Mouse (Mus musculus): ENCODE measurements around the gene Ermard. TPM values are rescaled to one million over a fixed set of nuclear protein-coding genes. Genes with fewer than 3 reads are reported as not detected.
A peak's percentile ranks its signal among the peaks of the same experiment; 100 is the strongest.

Ermard gene
- polyA plus RNA-seq, 1 experiment from 2014 or later, result 76.8 TPM

- no peak for ATAC-seq
- no peak overlapping the region for H3K4me3 ChIP-seq (ENCODE audit: low read length)
- H3K36me3 ChIP-seq (ENCODE audit: control insufficient read depth, insufficient read depth, low read length), result peaks cover 3% of the 10 kb centered on the region; the same call in 1 of the 2 replicates
- no peaks in the 10 kb centered on the region for H3K4me1 ChIP-seq (ENCODE audit: control insufficient read depth, insufficient read depth, low read depth, low read length)
- H3K9me3 ChIP-seq (ENCODE audit: control insufficient read depth, low read length), result no peaks in the 10 kb centered on the region
- H3K27me3 ChIP-seq (replicated peaks; ENCODE audit: control insufficient read depth, insufficient read depth, low read length), result no peaks in the 10 kb centered on the region
- 74% methylated on average over 4 of the region's 4 CpGs for WGBS
- no peak overlapping the region for H3K27ac ChIP-seq (ENCODE audit: low read depth, low read length)
- H3K4me2 ChIP-seq (ENCODE audit: low read length), result no peak overlapping the region
- no peak overlapping the region; the same call in 1 of the 2 replicates for H3K9ac ChIP-seq (ENCODE audit: low read depth, low read length)
These were observed 14.9 kb downstream of the Ermard start for GRCm38 (mm10) chr17:15055925-15056324.

- Histone ChIP-seq H3K36me3 (ENCODE audit: control insufficient read depth, insufficient read depth, low read length) (peaks cover 7% of the 10 kb centered on the region; the same call in 1 of the 2 replicates), H3K9ac (ENCODE audit: low read depth, low read length) (no peak overlapping the region), H3K27ac (ENCODE audit: low read depth, low read length) (no peak overlapping the region), H3K4me1 (ENCODE audit: control insufficient read depth, insufficient read depth, low read depth, low read length) (no peaks in the 10 kb centered on the region), H3K9me3 (ENCODE audit: control insufficient read depth, low read length) (no peaks in the 10 kb centered on the region), H3K4me2 (ENCODE audit: low read length) (no peak overlapping the region), H3K4me3 (ENCODE audit: low read length) (no peak overlapping the region), H3K27me3 (replicated peaks; ENCODE audit: control insufficient read depth, insufficient read depth, low read length) (no peaks in the 10 kb centered on the region)
- no peak for ATAC-seq
- 89% methylated on average over 5 of the region's 5 CpGs for WGBS
These were observed 17.2 kb downstream of the Ermard start for GRCm38 (mm10) chr17:15058161-15058591.

- Histone ChIP-seq H3K4me3 (ENCODE audit: low read length) (no peak overlapping the region), H3K9me3 (ENCODE audit: control insufficient read depth, low read length) (no peaks in the 10 kb centered on the region), H3K27me3 (replicated peaks; ENCODE audit: control insufficient read depth, insufficient read depth, low read length) (no peaks in the 10 kb centered on the region), H3K9ac (ENCODE audit: low read depth, low read length) (no peak overlapping the region), H3K4me2 (ENCODE audit: low read length) (no peak overlapping the region), H3K27ac (ENCODE audit: low read depth, low read length) (no peak overlapping the region), H3K36me3 (ENCODE audit: control insufficient read depth, insufficient read depth, low read length) (peaks cover 7% of the 10 kb centered on the region; the same call in 1 of the 2 replicates), H3K4me1 (ENCODE audit: control insufficient read depth, insufficient read depth, low read depth, low read length) (no peaks in the 10 kb centered on the region)
- no peak for ATAC-seq
- 96% methylated on average over 14 of the region's 14 CpGs for WGBS
These were observed 18.6 kb downstream of the Ermard start for GRCm38 (mm10) chr17:15059646-15060045.

- Histone ChIP-seq H3K4me1 (ENCODE audit: control insufficient read depth, insufficient read depth, low read depth, low read length) (no peaks in the 10 kb centered on the region), H3K27ac (ENCODE audit: low read depth, low read length) (no peak overlapping the region), H3K27me3 (replicated peaks; ENCODE audit: control insufficient read depth, insufficient read depth, low read length) (no peaks in the 10 kb centered on the region), H3K36me3 (ENCODE audit: control insufficient read depth, insufficient read depth, low read length) (peaks cover 7% of the 10 kb centered on the region; the same call in 1 of the 2 replicates), H3K4me3 (ENCODE audit: low read length) (no peak overlapping the region), H3K4me2 (ENCODE audit: low read length) (no peak overlapping the region), H3K9ac (ENCODE audit: low read depth, low read length) (no peak overlapping the region), H3K9me3 (ENCODE audit: control insufficient read depth, low read length) (no peaks in the 10 kb centered on the region)
- WGBS, result 95% methylated on average over 6 of the region's 6 CpGs
- ATAC-seq, result no peak
These were observed 19.3 kb downstream of the Ermard start for GRCm38 (mm10) chr17:15060356-15060755.

GRCm38 (mm10) chr17:15065391-15066024 lies 24.5 kb downstream of the Ermard start:
- no peak overlapping the region for H3K27ac ChIP-seq (ENCODE audit: low read depth, low read length)
- 43% methylated on average over 13 of the region's 13 CpGs for WGBS

GRCm38 (mm10) chr17:15066066-15066465 lies 25.1 kb downstream of the Ermard start:
- no peaks in the 10 kb centered on the region for H3K27me3 ChIP-seq (replicated peaks; ENCODE audit: control insufficient read depth, insufficient read depth, low read length)
- H3K36me3 ChIP-seq (ENCODE audit: control insufficient read depth, insufficient read depth, low read length), result 0 out of 2 replicates have a peak, but pooled peaks cover 3% of the 10 kb centered on the region
- H3K9ac ChIP-seq (ENCODE audit: low read depth, low read length), result peak overlapping the region; percentile 50
- no peak overlapping the region for H3K27ac ChIP-seq (ENCODE audit: low read depth, low read length)
- H3K4me1 ChIP-seq (ENCODE audit: control insufficient read depth, insufficient read depth, low read depth, low read length), result no peaks in the 10 kb centered on the region
- H3K4me3 ChIP-seq (ENCODE audit: low read length), result peak overlapping the region; percentile 21
- peak; percentile 84 for ATAC-seq
- H3K4me2 ChIP-seq (ENCODE audit: low read length), result peak overlapping the region; percentile 48
- H3K9me3 ChIP-seq (ENCODE audit: control insufficient read depth, low read length), result no peaks in the 10 kb centered on the region
- WGBS, result 41% methylated on average over 6 of the region's 6 CpGs

More at GRCm38 (mm10) chr17:15065391-15066024, 24.5 kb downstream of the Ermard start:
- Histone ChIP-seq H3K4me2 (ENCODE audit: low read length) (peak overlapping the region; percentile 48), H3K27me3 (replicated peaks; ENCODE audit: control insufficient read depth, insufficient read depth, low read length) (no peaks in the 10 kb centered on the region), H3K9me3 (ENCODE audit: control insufficient read depth, low read length) (no peaks in the 10 kb centered on the region), H3K36me3 (ENCODE audit: control insufficient read depth, insufficient read depth, low read length) (0 out of 2 replicates have a peak, but pooled peaks cover 4% of the 10 kb centered on the region), H3K4me1 (ENCODE audit: control insufficient read depth, insufficient read depth, low read depth, low read length) (no peaks in the 10 kb centered on the region), H3K9ac (ENCODE audit: low read depth, low read length) (peak overlapping the region; percentile 50), H3K4me3 (ENCODE audit: low read length) (peak overlapping the region; percentile 21)
- peak; percentile 87 for ATAC-seq

- no peak for ATAC-seq
- Histone ChIP-seq H3K27me3 (replicated peaks; ENCODE audit: control insufficient read depth, insufficient read depth, low read length) (no peaks in the 10 kb centered on the region), H3K4me1 (ENCODE audit: control insufficient read depth, insufficient read depth, low read depth, low read length) (no peaks in the 10 kb centered on the region), H3K4me2 (ENCODE audit: low read length) (no peak overlapping the region), H3K36me3 (ENCODE audit: control insufficient read depth, insufficient read depth, low read length) (no peaks in the 10 kb centered on the region), H3K9me3 (ENCODE audit: control insufficient read depth, low read length) (no peaks in the 10 kb centered on the region), H3K4me3 (ENCODE audit: low read length) (no peak overlapping the region), H3K27ac (ENCODE audit: low read depth, low read length) (no peak overlapping the region), H3K9ac (ENCODE audit: low read depth, low read length) (no peak overlapping the region)
- WGBS, result 61% methylated on average over 1 of the region's 1 CpGs
These were observed 25.9 kb downstream of the Ermard start for GRCm38 (mm10) chr17:15066911-15067310.

GRCm38 (mm10) chr17:15068040-15068792 lies 27.2 kb downstream of the Ermard start:
- WGBS, result 67% methylated on average over 8 of the region's 8 CpGs
- no peaks in the 10 kb centered on the region for H3K27me3 ChIP-seq (replicated peaks; ENCODE audit: control insufficient read depth, insufficient read depth, low read length)
- no peak overlapping the region for H3K9ac ChIP-seq (ENCODE audit: low read depth, low read length)
- no peaks in the 10 kb centered on the region for H3K9me3 ChIP-seq (ENCODE audit: control insufficient read depth, low read length)
- H3K36me3 ChIP-seq (ENCODE audit: control insufficient read depth, insufficient read depth, low read length), result no peaks in the 10 kb centered on the region
- no peak overlapping the region for H3K27ac ChIP-seq (ENCODE audit: low read depth, low read length)
- no peak for ATAC-seq
- no peak overlapping the region for H3K4me2 ChIP-seq (ENCODE audit: low read length)
- no peak overlapping the region for H3K4me3 ChIP-seq (ENCODE audit: low read length)
- H3K4me1 ChIP-seq (ENCODE audit: control insufficient read depth, insufficient read depth, low read depth, low read length), result no peaks in the 10 kb centered on the region

- Histone ChIP-seq H3K4me1 (ENCODE audit: control insufficient read depth, insufficient read depth, low read depth, low read length) (no peaks in the 10 kb centered on the region), H3K9ac (ENCODE audit: low read depth, low read length) (no peak overlapping the region), H3K27ac (ENCODE audit: low read depth, low read length) (no peak overlapping the region), H3K4me2 (ENCODE audit: low read length) (no peak overlapping the region), H3K9me3 (ENCODE audit: control insufficient read depth, low read length) (no peaks in the 10 kb centered on the region), H3K27me3 (replicated peaks; ENCODE audit: control insufficient read depth, insufficient read depth, low read length) (no peaks in the 10 kb centered on the region), H3K4me3 (ENCODE audit: low read length) (no peak overlapping the region), H3K36me3 (ENCODE audit: control insufficient read depth, insufficient read depth, low read length) (no peaks in the 10 kb centered on the region)
- ATAC-seq, result no peak
- 75% methylated on average over 2 of the region's 2 CpGs for WGBS
These were observed 28.1 kb downstream of the Ermard start for GRCm38 (mm10) chr17:15069124-15069523.

All from hindbrain, embryonic 16.5 days (tissue).